Mouse (Mus musculus) embryonic facial prominence, embryonic 11.5 days (tissue): ENCODE data around the gene Fhl3. TPM values are rescaled to one million over a fixed set of nuclear protein-coding genes. Genes with fewer than 3 reads are reported as not detected.

ENCODE experiments used
- ATAC-seq: fragments of 200-750 bp; cut with Nextera tagmentation; replicated peaks from 2 replicates; pipeline ENCODE4 v1.8.0; 2017; ENCODE audit warnings: low read depth; ENCODE audit not compliant: insufficient number of reproducible peaks, low FRiP score, low TSS enrichment
- DNase-seq: peaks from one replicate; pipeline ENCODE4 v3.0.0-alpha.2; 2015; ENCODE audit warnings: low spot score
- H3K27ac ChIP-seq: fragments of 300-500 bp; sonication (generic); replicated peaks from 2 replicates; pipeline ENCODE4 v1.5.1; 2014; ENCODE audit warnings: mild to moderate bottlenecking, low read depth, low read length, control low read depth
- H3K27me3 ChIP-seq: fragments of 300-500 bp; sonication (generic); 2 replicates; pipeline ENCODE4 v1.6.1; 2014; ENCODE audit warnings: mild to moderate bottlenecking, low read length, moderate library complexity, mixed read lengths; ENCODE audit not compliant: control insufficient read depth, insufficient read depth
- H3K36me3 ChIP-seq: fragments of 300-500 bp; sonication (generic); replicated peaks from 2 replicates; pipeline ENCODE4 v1.6.1; 2014; ENCODE audit warnings: low read depth, mild to moderate bottlenecking, low read length, moderate library complexity, mixed read lengths; ENCODE audit not compliant: control insufficient read depth, insufficient read depth
- H3K4me1 ChIP-seq: fragments of 300-500 bp; sonication (generic); 2 replicates; pipeline ENCODE4 v1.6.1; 2014; ENCODE audit warnings: low read length, mixed read lengths; ENCODE audit not compliant: control insufficient read depth, insufficient read depth
- H3K4me2 ChIP-seq: fragments of 300-500 bp; sonication (generic); 2 replicates; pipeline ENCODE4 v1.6.1; 2014; ENCODE audit warnings: low read depth, mild to moderate bottlenecking, control low read depth, low read length, moderate library complexity
- H3K4me3 ChIP-seq: fragments of 300-500 bp; sonication (generic); 2 replicates; pipeline ENCODE4 v1.5.1; 2014; ENCODE audit warnings: low read depth, low read length, control low read depth
- H3K9ac ChIP-seq: fragments of 300-500 bp; sonication (generic); replicated peaks from 2 replicates; pipeline ENCODE4 v1.6.1; 2014; ENCODE audit warnings: mild to moderate bottlenecking, control low read depth, low read length
- H3K9me3 ChIP-seq: fragments of 300-500 bp; sonication (generic); replicated peaks from 2 replicates; pipeline ENCODE4 v1.6.1; 2016; ENCODE audit warnings: mild to moderate bottlenecking, low read length, inconsistent platforms, mixed read lengths; ENCODE audit not compliant: control insufficient read depth
- WGBS: fragments of 180-500 bp; shearing (Covaris S2); extraction: QIAGEN DNeasy Blood & Tissue Kit; methylation state at CpG from one replicate; pipeline ENCODE4 v1.1.7; 2014; 5-methylcytosine and 5-hydroxymethylcytosine counted together
- polyA plus RNA-seq: library from polyadenylated mRNA; unstranded; fragments of >200 nt; fragmentation: Nextera tagmentation; extraction: Ambion mirVana; gene quantifications from 2 replicates; pipeline ENCODE4 v1.2.1, GENCODE M21; 2014

Fhl3 gene
- polyA plus RNA-seq, 1 experiment from 2014 or later: 10.7 TPM

DNA sequence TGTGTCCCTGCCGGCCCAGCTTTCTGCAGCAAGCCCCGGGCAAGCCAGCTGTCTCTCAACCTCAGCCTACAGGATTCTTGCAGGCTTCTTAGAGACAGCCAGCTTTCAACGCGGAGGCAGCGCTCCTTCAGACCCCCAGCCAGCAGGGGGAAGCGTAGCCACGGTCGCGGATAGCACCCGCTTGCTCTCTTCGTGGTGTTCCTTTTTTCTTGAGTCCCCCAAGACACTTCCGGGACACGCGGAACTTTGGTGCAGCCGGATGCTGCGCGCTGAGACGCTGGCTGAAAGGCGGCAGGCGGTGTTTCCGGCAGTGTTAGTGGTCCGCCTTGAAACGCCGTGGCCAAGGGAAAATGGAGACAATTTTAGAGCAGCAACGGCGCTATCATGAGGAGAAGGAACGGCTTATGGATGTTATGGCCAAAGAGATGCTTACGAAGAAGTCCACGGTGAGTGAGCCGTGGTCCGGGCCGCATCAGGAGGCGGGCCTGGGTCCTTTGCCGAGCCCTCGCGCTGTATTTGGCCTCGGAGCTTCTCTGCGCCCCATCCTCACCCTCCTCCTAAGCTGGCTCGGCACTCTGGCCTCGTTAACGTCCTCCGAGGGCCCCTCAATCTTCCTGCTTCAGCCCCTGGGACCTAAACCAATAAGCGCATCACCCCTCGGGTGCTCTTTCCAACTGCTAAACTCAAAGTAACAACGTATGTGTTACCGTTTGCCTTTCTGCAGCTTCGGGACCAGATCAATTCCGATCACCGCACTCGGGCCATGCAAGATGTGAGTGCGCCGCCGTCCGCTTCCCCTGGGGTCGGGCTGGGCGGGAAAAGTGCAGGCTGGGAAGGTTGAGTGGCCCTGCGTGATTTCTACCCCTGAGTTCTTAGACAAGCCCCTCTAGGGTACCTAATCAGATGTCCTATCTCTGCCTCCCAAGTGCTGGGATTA, 14.3 kb downstream of the Fhl3 start, which contains the start of gene Sf3a3:
TSS of gene Sf3a3 (plus strand) at position 232 of the 937 bp plus-strand sequence.
- Histone ChIP-seq H3K27me3 (no peaks in the 10 kb centered on the region), H3K36me3 (peaks cover 8% of the 10 kb centered on the region), H3K4me1 (no peaks in the 10 kb centered on the region; the same call in 1 of the 2 replicates), H3K9ac (peak within 1 kb of the TSS; percentile 93), H3K27ac (no peak within 1 kb of the TSS; the same call in 1 of the 2 replicates), H3K4me3 (peak within 1 kb of the TSS; percentile 96), H3K9me3 (no peaks in the 10 kb centered on the region), H3K4me2 (peak within 1 kb of the TSS; percentile 87)
- ATAC-seq (peak; percentile 85), DNase-seq (peak; percentile 97)
- WGBS: under 1% methylated on average over 57 of the region's 57 CpGs

- WGBS: 92% methylated on average over 4 of the region's 4 CpGs
Measured at GRCm38 (mm10) chr4:124719101-124719500, 18.6 kb downstream of the Fhl3 start.

GRCm38 (mm10) chr4:124726121-124726520, 25.6 kb downstream of the Fhl3 start:
- no peak for ATAC-seq
- no peak overlapping the region for H3K4me2 ChIP-seq
- no peak overlapping the region for H3K4me3 ChIP-seq
- no peaks in the 10 kb centered on the region for H3K27me3 ChIP-seq
- H3K9me3 ChIP-seq: no peaks in the 10 kb centered on the region
- H3K9ac ChIP-seq: no peak overlapping the region
- H3K4me1 ChIP-seq: no peaks in the 10 kb centered on the region
- DNase-seq: no peak
- WGBS: 90% methylated on average over 6 of the region's 6 CpGs
- H3K27ac ChIP-seq: no peak overlapping the region
- peaks cover 18% of the 10 kb centered on the region for H3K36me3 ChIP-seq

More at GRCm38 (mm10) chr4:124719101-124719500, 18.6 kb downstream of the Fhl3 start:
- DNase-seq (no peak), ATAC-seq (no peak)
- Histone ChIP-seq H3K27me3 (no peaks in the 10 kb centered on the region), H3K36me3 (peaks cover 12% of the 10 kb centered on the region), H3K4me1 (no peaks in the 10 kb centered on the region; the same call in 1 of the 2 replicates), H3K4me2 (no peak overlapping the region), H3K9ac (no peak overlapping the region), H3K9me3 (no peaks in the 10 kb centered on the region), H3K27ac (no peak overlapping the region), H3K4me3 (no peak overlapping the region)

GRCm38 (mm10) chr4:124736952-124737351, 36.5 kb downstream of the Fhl3 start:
- no peak for ATAC-seq
- Histone ChIP-seq H3K9me3 (no peaks in the 10 kb centered on the region), H3K27ac (no peak overlapping the region), H3K36me3 (no peaks in the 10 kb centered on the region; the same call in none of the 2 replicates), H3K4me2 (no peak overlapping the region), H3K4me3 (no peak overlapping the region), H3K27me3 (no peaks in the 10 kb centered on the region), H3K9ac (no peak overlapping the region), H3K4me1 (no peaks in the 10 kb centered on the region)
- no peak for DNase-seq
- 73% methylated on average over 2 of the region's 2 CpGs for WGBS

DNA sequence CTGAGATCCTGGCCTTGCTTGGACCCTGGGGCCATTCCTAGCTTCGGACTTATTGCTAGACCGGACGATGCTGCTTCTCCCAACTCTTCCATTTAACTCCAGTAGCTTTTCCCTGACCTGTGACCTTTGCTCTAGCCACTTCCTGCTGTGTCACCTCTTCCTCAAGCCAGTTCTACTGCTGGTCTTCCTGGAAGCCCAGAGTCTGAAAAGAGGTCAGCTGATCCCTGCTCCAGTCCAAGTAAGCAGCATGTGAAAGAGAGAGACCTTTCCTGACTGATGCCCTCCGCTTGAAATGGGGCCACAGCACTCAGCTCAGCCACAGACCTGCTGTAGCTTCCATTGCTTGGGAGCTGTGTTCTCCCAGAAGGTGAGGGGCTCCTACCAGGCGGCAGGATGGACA, 37.0 kb downstream of the Fhl3 start:
- Histone ChIP-seq H3K27ac (no peak overlapping the region), H3K4me1 (no peaks in the 10 kb centered on the region), H3K9ac (no peak overlapping the region), H3K9me3 (no peaks in the 10 kb centered on the region), H3K27me3 (no peaks in the 10 kb centered on the region), H3K4me2 (no peak overlapping the region), H3K36me3 (no peaks in the 10 kb centered on the region; the same call in 1 of the 2 replicates), H3K4me3 (no peak overlapping the region)
- 76% methylated on average over 5 of the region's 5 CpGs for WGBS
- no peak for DNase-seq
- no peak for ATAC-seq

- Histone ChIP-seq H3K27me3 (no peaks in the 10 kb centered on the region), H3K9ac (no peak overlapping the region), H3K9me3 (no peaks in the 10 kb centered on the region), H3K4me3 (no peak overlapping the region), H3K4me1 (no peaks in the 10 kb centered on the region), H3K4me2 (no peak overlapping the region), H3K27ac (no peak overlapping the region), H3K36me3 (no peaks in the 10 kb centered on the region; the same call in 1 of the 2 replicates)
- 67% methylated on average over 4 of the region's 4 CpGs for WGBS
- DNase-seq: no peak
- no peak for ATAC-seq
Measured at GRCm38 (mm10) chr4:124738013-124738412, 37.5 kb downstream of the Fhl3 start.

DNA sequence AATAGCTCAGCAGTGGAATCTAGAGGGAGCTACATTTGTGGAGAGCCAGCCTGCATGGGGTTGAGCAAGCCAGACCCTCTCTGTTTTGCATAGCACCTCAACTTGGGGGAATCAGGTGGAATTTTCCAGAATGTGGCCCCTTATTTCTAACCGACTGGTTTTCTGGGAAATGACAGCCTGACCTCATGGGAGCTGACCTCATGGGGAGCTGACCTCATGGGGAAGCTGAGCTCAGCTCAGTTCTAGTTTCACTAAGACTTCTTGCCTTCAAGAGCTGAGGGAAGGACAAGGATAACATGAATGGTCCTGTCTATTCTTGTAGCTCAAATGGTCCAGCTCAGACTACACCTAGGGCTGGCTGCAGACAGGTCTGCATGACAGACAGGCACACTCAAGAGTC, 38.3 kb downstream of the Fhl3 start:
- Histone ChIP-seq H3K27ac (no peak overlapping the region), H3K4me3 (no peak overlapping the region), H3K9ac (no peak overlapping the region), H3K4me2 (no peak overlapping the region), H3K27me3 (no peaks in the 10 kb centered on the region), H3K9me3 (no peaks in the 10 kb centered on the region), H3K36me3 (no peaks in the 10 kb centered on the region), H3K4me1 (no peaks in the 10 kb centered on the region)
- ATAC-seq (no peak), DNase-seq (no peak)
- 67% methylated on average over 1 of the region's 1 CpGs for WGBS
